Mouse (Mus musculus): ENCODE data around the gene Tom1. TPM values are rescaled to one million over a fixed set of nuclear protein-coding genes. Genes with fewer than 3 reads are reported as not detected.

Gene Tom1
- total RNA-seq, 2 experiments from 2014 or later, result 45.9 to 49.7 TPM

- no peak for DNase-seq
- intact Hi-C loops (cut with DNase I), result no loop called here
- no peak for TF ChIP-seq CTCF (IDR thresholded peaks at IDR 0.05)
- no peak overlapping the region for H3K4me3 ChIP-seq
- no peak overlapping the region for H3K27ac ChIP-seq
These were observed 19.8 kb downstream of the Tom1 start for GRCm38 (mm10) chr8:75053342-75053741.

DNA sequence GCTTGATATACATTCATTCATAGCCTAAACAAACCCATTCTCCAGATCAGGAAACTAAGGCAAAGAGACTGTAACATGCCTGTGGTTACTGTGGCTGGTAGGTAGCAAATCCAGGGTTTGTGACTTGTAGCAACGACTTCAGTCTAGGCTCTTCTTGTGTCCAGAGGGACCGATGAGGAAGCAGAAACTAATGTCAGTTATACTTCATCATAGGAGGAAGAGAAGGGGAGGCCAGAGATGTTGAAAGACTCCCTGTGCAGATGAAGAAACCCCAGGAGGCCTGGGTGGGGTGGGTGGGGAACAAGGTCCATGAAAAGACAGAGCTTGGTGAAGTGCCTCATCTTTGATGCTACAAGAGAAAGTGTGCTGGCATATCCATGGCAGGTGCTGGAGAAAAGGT, 22.2 kb downstream of the Tom1 start:
- DNase-seq, result no peak
- Histone ChIP-seq H3K4me3 (no peak overlapping the region), H3K27ac (no peak overlapping the region)
- no peak for TF ChIP-seq CTCF (IDR thresholded peaks at IDR 0.05)
- intact Hi-C loops (cut with DNase I), result no loop called here

DNA sequence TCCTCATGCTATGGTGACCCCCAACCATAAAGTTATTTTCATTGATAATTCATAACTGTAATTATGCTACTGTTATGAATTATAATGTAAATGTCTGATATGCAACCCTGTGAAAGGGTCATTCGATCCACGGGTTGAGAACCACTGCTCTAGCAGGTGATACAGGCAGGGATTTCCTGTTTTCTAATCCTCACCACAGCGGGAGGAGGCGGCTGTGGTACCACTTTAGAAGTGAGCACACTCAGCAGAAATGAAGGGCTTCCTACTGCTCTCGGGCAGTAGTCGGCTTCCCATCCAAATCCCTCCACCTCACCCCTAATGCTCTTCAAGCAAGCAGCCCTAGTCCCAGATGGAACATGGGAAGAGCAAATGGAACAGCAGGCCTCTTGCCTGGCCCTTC, 26.5 kb downstream of the Tom1 start:
- no peak for TF ChIP-seq CTCF (IDR thresholded peaks at IDR 0.05)
- H3K27ac ChIP-seq, result peak overlapping the region; percentile 20; the same call in 1 of the 2 replicates
- intact Hi-C loops (cut with DNase I), result no loop called here
- DNase-seq, result peak; percentile 8
- H3K4me3 ChIP-seq, result no peak overlapping the region

GRCm38 (mm10) chr8:75060815-75061214, 27.3 kb downstream of the Tom1 start:
- TF ChIP-seq CTCF (IDR thresholded peaks at IDR 0.05), result no peak
- intact Hi-C loops (cut with DNase I), result no loop called here
- no peak for DNase-seq
- H3K4me3 ChIP-seq, result no peak overlapping the region
- peak overlapping the region; percentile 48 for H3K27ac ChIP-seq

DNA sequence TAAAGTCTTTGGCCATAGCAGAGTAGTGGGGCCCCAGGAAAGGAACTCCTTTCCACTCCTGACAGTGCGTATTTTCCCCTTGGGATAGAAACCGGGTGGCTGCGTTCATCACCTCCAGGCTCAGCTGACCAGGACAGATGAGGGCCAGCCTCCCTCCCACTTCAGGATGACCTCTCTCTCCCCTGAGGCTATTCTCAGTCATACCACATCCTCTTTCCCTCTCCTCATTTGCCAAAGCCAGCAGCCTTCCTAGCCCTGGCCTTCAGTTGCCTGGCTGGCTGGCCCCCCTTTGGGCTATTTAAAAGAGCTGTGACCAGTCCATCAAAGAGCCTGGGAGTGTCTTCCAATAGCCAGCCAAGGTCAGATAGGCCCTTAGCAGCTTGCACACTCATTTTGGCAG, 29.8 kb downstream of the Tom1 start:
- TF ChIP-seq CTCF (IDR thresholded peaks at IDR 0.05), result no peak
- peak; percentile 68 for DNase-seq

GRCm38 (mm10) chr8:75064790-75065189, 31.3 kb downstream of the Tom1 start:
- peak overlapping the region; percentile 41 for H3K27ac ChIP-seq

More for the DNA sequence above, 29.8 kb downstream of the Tom1 start:
- peak overlapping the region; percentile 76 for H3K27ac ChIP-seq
- intact Hi-C loops (cut with DNase I), result no loop called here
- no peak overlapping the region for H3K4me3 ChIP-seq

DNA sequence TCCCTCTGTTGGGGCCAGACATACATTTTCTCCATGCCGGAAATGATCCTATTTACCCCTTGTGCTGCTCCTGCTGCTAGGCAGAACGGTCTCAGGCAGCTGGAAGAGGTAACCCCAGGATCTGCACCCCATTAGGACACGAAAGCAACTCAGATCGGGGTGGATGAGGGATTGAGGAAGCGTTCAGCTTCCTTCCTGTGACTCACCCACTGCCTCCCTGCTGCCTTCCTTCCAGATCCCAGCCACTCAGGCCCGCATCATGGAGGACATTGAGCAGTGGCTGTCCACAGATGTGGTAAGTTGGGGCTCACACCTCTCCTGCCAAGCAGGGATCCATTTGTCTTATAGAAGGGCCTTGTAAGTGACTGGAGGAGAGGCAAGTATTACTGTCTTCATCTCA, 33.8 kb downstream of the Tom1 start:
- intact Hi-C loops (cut with DNase I), result no loop called here
- no peak for TF ChIP-seq CTCF (IDR thresholded peaks at IDR 0.05)
- no peak overlapping the region for H3K4me3 ChIP-seq
- no peak overlapping the region for H3K27ac ChIP-seq
- DNase-seq, result no peak

More at GRCm38 (mm10) chr8:75064790-75065189, 31.3 kb downstream of the Tom1 start:
- intact Hi-C loops (cut with DNase I), result no loop called here
- H3K4me3 ChIP-seq, result no peak overlapping the region
- TF ChIP-seq CTCF (IDR thresholded peaks at IDR 0.05), result no peak
- peak; percentile 53 for DNase-seq

- TF ChIP-seq CTCF (IDR thresholded peaks at IDR 0.05), result no peak
- DNase-seq, result peak; percentile 49
- intact Hi-C loops (cut with DNase I), result loop anchor here (5.0 kb wide), 2 partner anchors 147 to 202 kb away; no protein-coding TSS in a partner anchor
- Histone ChIP-seq H3K4me3 (no peak overlapping the region), H3K27ac (no peak overlapping the region)
These were observed 36.8 kb downstream of the Tom1 start for GRCm38 (mm10) chr8:75070297-75070696.

DNA sequence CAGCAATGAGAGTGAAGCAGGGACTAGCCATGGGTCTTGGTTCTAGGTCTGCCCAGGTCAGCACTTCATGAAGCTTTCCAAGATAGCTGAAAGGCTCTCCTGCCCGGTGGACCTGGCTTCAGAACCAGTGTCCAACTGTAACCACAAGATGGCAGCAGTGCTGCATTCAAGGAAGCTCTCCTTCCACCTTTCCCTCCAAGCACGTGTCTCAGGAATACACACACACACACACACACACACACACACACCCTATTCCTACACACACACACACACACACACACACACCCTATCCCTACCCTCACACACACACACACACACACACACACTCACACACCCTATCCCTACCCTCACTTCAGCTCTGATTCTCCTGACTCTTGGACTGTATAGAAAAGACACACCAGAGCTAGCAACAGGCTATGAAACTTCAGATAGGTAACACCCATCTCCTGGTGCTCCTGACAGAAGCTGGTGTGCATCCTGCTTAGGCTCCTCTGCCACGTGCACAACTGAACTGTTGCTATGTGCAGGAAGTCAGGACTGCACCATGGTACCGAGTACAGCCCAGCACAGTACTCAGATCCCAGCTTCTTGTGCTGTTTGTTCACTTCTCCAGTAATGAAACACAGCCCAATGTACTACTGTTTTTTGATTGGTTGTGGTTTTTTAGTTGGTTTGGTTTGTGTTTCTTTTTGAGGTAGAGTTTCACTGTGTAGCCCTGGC, 38.3 kb downstream of the Tom1 start:
- DNase-seq, result peak; percentile 83
- peak; percentile 78 for TF ChIP-seq CTCF (IDR thresholded peaks at IDR 0.05)
- Histone ChIP-seq H3K27ac (no peak overlapping the region), H3K4me3 (no peak overlapping the region)
- intact Hi-C loops (cut with DNase I), result loop anchor here (1.0 to 5.0 kb wide), 3 partner anchors 37 to 201 kb away; no protein-coding TSS in a partner anchor

- Histone ChIP-seq H3K27ac (no peak overlapping the region), H3K4me3 (no peak overlapping the region)
- no peak for DNase-seq
- no peak for TF ChIP-seq CTCF (IDR thresholded peaks at IDR 0.05)
- intact Hi-C loops (cut with DNase I), result loop anchor here (5.0 kb wide), 2 partner anchors 142 to 197 kb away; no protein-coding TSS in a partner anchor
These were observed 41.4 kb downstream of the Tom1 start for GRCm38 (mm10) chr8:75074876-75075275.

- no peak overlapping the region for H3K27ac ChIP-seq
- no peak for TF ChIP-seq CTCF (IDR thresholded peaks at IDR 0.05)
- H3K4me3 ChIP-seq, result no peak overlapping the region
- DNase-seq, result no peak
- intact Hi-C loops (cut with DNase I), result no loop called here
These were observed 44.7 kb downstream of the Tom1 start for GRCm38 (mm10) chr8:75078215-75078614.

GRCm38 (mm10) chr8:75078851-75079250, 45.3 kb downstream of the Tom1 start:
- TF ChIP-seq CTCF (IDR thresholded peaks at IDR 0.05), result no peak
- H3K27ac ChIP-seq, result no peak overlapping the region
- no peak for DNase-seq
- H3K4me3 ChIP-seq, result no peak overlapping the region
- intact Hi-C loops (cut with DNase I), result no loop called here

DNA sequence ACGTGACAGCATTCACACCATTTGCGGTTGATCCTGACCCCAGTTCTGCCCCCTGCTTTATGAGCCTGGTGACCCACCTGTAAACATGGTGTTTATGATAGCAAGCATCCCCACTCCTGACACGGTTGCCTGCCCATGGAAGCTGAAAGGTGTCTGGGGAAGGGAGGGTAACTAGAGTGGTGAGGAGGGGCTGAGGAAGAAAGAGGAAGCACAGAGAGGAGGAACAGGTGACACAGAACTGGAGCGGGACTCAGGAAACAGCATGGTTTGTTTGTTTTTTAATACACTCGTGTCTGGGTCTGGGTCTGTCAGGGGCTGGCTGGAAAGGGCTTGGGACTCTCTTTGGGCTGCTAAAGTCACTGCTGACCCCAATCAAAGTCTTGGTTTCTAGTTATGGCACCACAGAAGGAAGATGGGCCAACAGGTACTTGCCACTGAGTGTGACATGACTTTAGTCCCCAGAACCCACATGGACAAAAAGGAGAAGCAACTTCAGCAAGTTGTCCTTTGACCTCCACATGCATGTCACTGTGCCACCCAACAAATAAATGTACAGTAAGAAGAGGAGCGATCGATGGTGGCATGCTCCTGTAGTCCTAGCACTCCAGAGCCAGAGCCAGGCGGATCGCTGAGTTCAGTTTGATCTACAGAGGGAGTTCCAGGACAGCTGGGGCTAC, 48.0 kb downstream of the Tom1 start:
- Histone ChIP-seq H3K27ac (no peak overlapping the region), H3K4me3 (no peak overlapping the region)
- DNase-seq, result no peak
- intact Hi-C loops (cut with DNase I), result no loop called here
- no peak for TF ChIP-seq CTCF (IDR thresholded peaks at IDR 0.05)
